Mouse (Mus musculus) heart, embryonic 14.5 days (tissue): ENCODE measurements around the gene Rfwd3. TPM values are rescaled to one million over a fixed set of nuclear protein-coding genes. Genes with fewer than 3 reads are reported as not detected.

Source experiments
- ATAC-seq: fragments of 200-750 bp; cut with Nextera tagmentation; 2 replicates; pipeline ENCODE4 v1.8.0; 2017; ENCODE audit warnings: low read depth, moderate TSS enrichment; ENCODE audit not compliant: insufficient number of reproducible peaks, insufficient read depth, low FRiP score
- H3K27ac ChIP-seq, 2 experiments: fragments of 200-500 bp in 1 of 2; fragments of 300-500 bp in 1 of 2; sonication (generic) in 1 of 2; replicated peaks in 1 of 2; 2 replicates each; pipeline ENCODE4 v1.5.1; 2012 to 2014; ENCODE audit warnings: low read depth in 2 of 2, low read length in 2 of 2, control low read depth in 1 of 2, mild to moderate bottlenecking in 1 of 2, mixed read lengths in 1 of 2; ENCODE audit not compliant: control insufficient read depth in 1 of 2, insufficient read depth in 1 of 2
- H3K27me3 ChIP-seq: fragments of 300-500 bp; sonication (generic); 2 replicates; pipeline ENCODE4 v1.6.1; 2014; ENCODE audit warnings: mild to moderate bottlenecking, low read length, control low read depth; ENCODE audit not compliant: control insufficient read depth, insufficient read depth
- H3K36me3 ChIP-seq: fragments of 300-500 bp; sonication (generic); 2 replicates; pipeline ENCODE4 v1.6.1; 2014; ENCODE audit warnings: mild to moderate bottlenecking, control low read depth, low read length, mixed read lengths; ENCODE audit not compliant: control insufficient read depth, insufficient read depth
- H3K4me1 ChIP-seq, 2 experiments: fragments of 200-500 bp in 1 of 2; fragments of 300-500 bp in 1 of 2; sonication (generic) in 1 of 2; 2 replicates each; pipeline ENCODE4 v1.6.1; 2012 to 2014; ENCODE audit warnings: low read length in 2 of 2, control low read depth in 1 of 2, mixed read lengths in 1 of 2; ENCODE audit not compliant: control insufficient read depth in 2 of 2, insufficient read depth in 2 of 2
- H3K4me2 ChIP-seq: fragments of 300-500 bp; sonication (generic); 2 replicates; pipeline ENCODE4 v1.6.1; 2014; ENCODE audit warnings: mild to moderate bottlenecking, low read length
- H3K4me3 ChIP-seq, 2 experiments: fragments of 200-500 bp in 1 of 2; fragments of 300-500 bp in 1 of 2; sonication (generic) in 1 of 2; 2 replicates each; pipeline ENCODE4 v1.5.1; 2012 to 2014; ENCODE audit warnings: low read length in 2 of 2, mild to moderate bottlenecking in 2 of 2, control low read depth in 1 of 2, low read depth in 1 of 2, moderate library complexity in 1 of 2; ENCODE audit not compliant: control insufficient read depth in 1 of 2, insufficient read depth in 1 of 2
- H3K9ac ChIP-seq: fragments of 300-500 bp; sonication (generic); 2 replicates; pipeline ENCODE4 v1.6.1; 2014; ENCODE audit warnings: mild to moderate bottlenecking, low read length
- H3K9me3 ChIP-seq: fragments of 300-500 bp; sonication (generic); 2 replicates; pipeline ENCODE4 v1.6.1; 2016; ENCODE audit warnings: low read length, control low read depth; ENCODE audit not compliant: control insufficient read depth
- WGBS: fragments of 180-500 bp; shearing (Covaris S2); extraction: QIAGEN DNeasy Blood & Tissue Kit; methylation state at CpG from one replicate; pipeline ENCODE4 v1.1.7; 2014; 5-methylcytosine and 5-hydroxymethylcytosine counted together
- polyA plus RNA-seq: library from polyadenylated mRNA; unstranded; fragments of >200 nt; fragmentation: Nextera tagmentation; extraction: Ambion mirVana; gene quantifications from 2 replicates; pipeline ENCODE4 v1.2.1, GENCODE M21; 2014

Gene Rfwd3
- polyA plus RNA-seq, 1 experiment from 2014 or later, result 34.5 TPM

- Histone ChIP-seq H3K4me1 (peaks cover 3 to 11% of the 10 kb centered on the region in 2 experiments; a peak in 1 of 4 replicates), H3K36me3 (no peaks in the 10 kb centered on the region), H3K4me2 (no peak overlapping the region), H3K4me3 (no peak overlapping the region), H3K27ac (no peak overlapping the region), H3K9me3 (no peaks in the 10 kb centered on the region), H3K27me3 (no peaks in the 10 kb centered on the region), H3K9ac (no peak overlapping the region)
- no peak for ATAC-seq
- 73% methylated on average over 3 of the region's 3 CpGs for WGBS
Observed at GRCm38 (mm10) chr8:111237301-111237700, 62.7 kb downstream of the Rfwd3 start.

- Histone ChIP-seq H3K4me1 (peaks cover 3 to 11% of the 10 kb centered on the region in 2 experiments; a peak in 1 of 4 replicates), H3K36me3 (no peaks in the 10 kb centered on the region), H3K4me2 (no peak overlapping the region), H3K9me3 (no peaks in the 10 kb centered on the region), H3K4me3 (no peak overlapping the region), H3K9ac (no peak overlapping the region), H3K27ac (no peak overlapping the region), H3K27me3 (no peaks in the 10 kb centered on the region)
- ATAC-seq, result no peak
- WGBS, result 93% methylated on average over 2 of the region's 2 CpGs
Observed at GRCm38 (mm10) chr8:111233730-111234129, 66.3 kb downstream of the Rfwd3 start.

- Histone ChIP-seq H3K9me3 (no peaks in the 10 kb centered on the region), H3K4me1 (peaks cover 3 to 6% of the 10 kb centered on the region in 2 experiments; a peak in 3 of 4 replicates), H3K27ac (no peak overlapping the region), H3K36me3 (no peaks in the 10 kb centered on the region), H3K27me3 (no peaks in the 10 kb centered on the region), H3K9ac (no peak overlapping the region), H3K4me3 (no peak overlapping the region), H3K4me2 (no peak overlapping the region)
- no peak for ATAC-seq
- 74% methylated on average over 5 of the region's 5 CpGs for WGBS
Observed at GRCm38 (mm10) chr8:111224153-111224552, 75.9 kb downstream of the Rfwd3 start.

Other genes starting within 250 kb of the Rfwd3 start
- 10.7 and 14.5 TPM in 2 replicates for gene Exosc6, start 243.9 kb downstream of the Rfwd3 start, polyA plus RNA-seq
- not detected in 2 replicates for gene Clec18a, start 207.8 kb downstream of the Rfwd3 start, polyA plus RNA-seq
- 9.3 and 9.8 TPM in 2 replicates for gene Pdpr, start 205.6 kb downstream of the Rfwd3 start, polyA plus RNA-seq
- gene Glg1, start 41.0 kb downstream of the Rfwd3 start, polyA plus RNA-seq, result 83.5 and 85.1 TPM in 2 replicates
- gene Mlkl, start 38.0 kb upstream of the Rfwd3 start, polyA plus RNA-seq, result 2.5 and 2.9 TPM in 2 replicates
- gene Fa2h, start 93.6 kb upstream of the Rfwd3 start, polyA plus RNA-seq, result not detected in 2 replicates
- gene Wdr59, start 221.9 kb upstream of the Rfwd3 start, polyA plus RNA-seq, result 3.0 and 3.4 TPM in 2 replicates
- gene Znrf1, start 235.9 kb upstream of the Rfwd3 start, polyA plus RNA-seq, result 29.7 and 33.8 TPM in 2 replicates